Mouse (Mus musculus): ENCODE measurements around the gene Vav1. TPM values are rescaled to one million over a fixed set of nuclear protein-coding genes. Genes with fewer than 3 reads are reported as not detected.
A peak's percentile ranks its signal among the peaks of the same experiment; 100 is the strongest.

The Vav1 gene
- polyA plus RNA-seq (2012; rRNA removed), result 1.1 and 3.4 TPM in 2 replicates

GRCm38 (mm10) chr17:57278943-57279590 lies at the start of gene Vav1:
Vav1 (plus strand) TSS chr17:57279100.
- no peak within 1 kb of the TSS for H3K27ac ChIP-seq (ENCODE audit: insufficient read depth, low read depth, low read length)
- TF ChIP-seq CTCF (conservative IDR thresholded peaks at IDR 0.05; ENCODE audit: insufficient read depth, insufficient read length, low read depth, low read length) (no peak), POLR2A (IDR thresholded peaks at IDR 0.05; ENCODE audit: low read depth, low read length) (no peak)
- no peaks in the 10 kb centered on the region; the same call in 1 of the 2 replicates for H3K4me1 ChIP-seq (ENCODE audit: control insufficient read depth, insufficient read depth, low read length)
- peak within 1 kb of the TSS; percentile 22 for H3K4me3 ChIP-seq (ENCODE audit: insufficient read depth, low read depth, low read length)
- DNase-seq, result no peak
- no peaks in the 10 kb centered on the region for H3K36me3 ChIP-seq (ENCODE audit: control insufficient read depth, insufficient read depth, low read length)
- no peaks in the 10 kb centered on the region for H3K27me3 ChIP-seq (replicated peaks; ENCODE audit: control insufficient read depth, insufficient read depth, low read length)
- WGBS, result 60% methylated on average over 26 of the region's 26 CpGs

GRCm38 (mm10) chr17:57229851-57230727 lies 48.8 kb upstream of the Vav1 start:
- Histone ChIP-seq H3K4me1 (ENCODE audit: control insufficient read depth, insufficient read depth, low read length) (peaks cover 16% of the 10 kb centered on the region), H3K27ac (ENCODE audit: insufficient read depth, low read depth, low read length) (no peak overlapping the region), H3K4me3 (ENCODE audit: insufficient read depth, low read depth, low read length) (no peak overlapping the region), H3K36me3 (ENCODE audit: control insufficient read depth, insufficient read depth, low read length) (no peaks in the 10 kb centered on the region), H3K27me3 (replicated peaks; ENCODE audit: control insufficient read depth, insufficient read depth, low read length) (no peaks in the 10 kb centered on the region)
- TF ChIP-seq CTCF (conservative IDR thresholded peaks at IDR 0.05; ENCODE audit: insufficient read depth, insufficient read length, low read depth, low read length) (no peak), POLR2A (IDR thresholded peaks at IDR 0.05; ENCODE audit: low read depth, low read length) (no peak)
- DNase-seq, result peak; percentile 66
- 57% methylated on average over 15 of the region's 15 CpGs for WGBS

GRCm38 (mm10) chr17:57230728-57231125 lies 48.2 kb upstream of the Vav1 start:
- H3K36me3 ChIP-seq (ENCODE audit: control insufficient read depth, insufficient read depth, low read length), result no peaks in the 10 kb centered on the region
- H3K4me1 ChIP-seq (ENCODE audit: control insufficient read depth, insufficient read depth, low read length), result peaks cover 16% of the 10 kb centered on the region
- peak; percentile 87 for DNase-seq
- H3K27me3 ChIP-seq (replicated peaks; ENCODE audit: control insufficient read depth, insufficient read depth, low read length), result no peaks in the 10 kb centered on the region
- no peak overlapping the region for H3K27ac ChIP-seq (ENCODE audit: insufficient read depth, low read depth, low read length)
- no peak overlapping the region for H3K4me3 ChIP-seq (ENCODE audit: insufficient read depth, low read depth, low read length)
- WGBS, result 27% methylated on average over 6 of the region's 6 CpGs
- TF ChIP-seq CTCF (conservative IDR thresholded peaks at IDR 0.05; ENCODE audit: insufficient read depth, insufficient read length, low read depth, low read length) (no peak), POLR2A (IDR thresholded peaks at IDR 0.05; ENCODE audit: low read depth, low read length) (no peak)

- peak; percentile 67 for DNase-seq
- H3K4me1 ChIP-seq (ENCODE audit: control insufficient read depth, insufficient read depth, low read length), result peaks cover 16% of the 10 kb centered on the region
- H3K36me3 ChIP-seq (ENCODE audit: control insufficient read depth, insufficient read depth, low read length), result no peaks in the 10 kb centered on the region
- no peak overlapping the region for H3K4me3 ChIP-seq (ENCODE audit: insufficient read depth, low read depth, low read length)
- no peak overlapping the region for H3K27ac ChIP-seq (ENCODE audit: insufficient read depth, low read depth, low read length)
- TF ChIP-seq POLR2A (IDR thresholded peaks at IDR 0.05; ENCODE audit: low read depth, low read length) (no peak), CTCF (conservative IDR thresholded peaks at IDR 0.05; ENCODE audit: insufficient read depth, insufficient read length, low read depth, low read length) (no peak)
- H3K27me3 ChIP-seq (replicated peaks; ENCODE audit: control insufficient read depth, insufficient read depth, low read length), result no peaks in the 10 kb centered on the region
Measured at GRCm38 (mm10) chr17:57231321-57231771, 47.6 kb upstream of the Vav1 start.

- Histone ChIP-seq H3K27ac (ENCODE audit: insufficient read depth, low read depth, low read length) (no peak overlapping the region), H3K36me3 (ENCODE audit: control insufficient read depth, insufficient read depth, low read length) (no peaks in the 10 kb centered on the region), H3K4me3 (ENCODE audit: insufficient read depth, low read depth, low read length) (no peak overlapping the region), H3K27me3 (replicated peaks; ENCODE audit: control insufficient read depth, insufficient read depth, low read length) (no peaks in the 10 kb centered on the region), H3K4me1 (ENCODE audit: control insufficient read depth, insufficient read depth, low read length) (peaks cover 16% of the 10 kb centered on the region)
- TF ChIP-seq POLR2A (IDR thresholded peaks at IDR 0.05; ENCODE audit: low read depth, low read length), result no peak
- no peak for TF ChIP-seq CTCF (conservative IDR thresholded peaks at IDR 0.05; ENCODE audit: insufficient read depth, insufficient read length, low read depth, low read length)
- DNase-seq, result no peak
- WGBS, result 86% methylated on average over 1 of the region's 1 CpGs
Measured at GRCm38 (mm10) chr17:57232200-57232599, 46.7 kb upstream of the Vav1 start.

GRCm38 (mm10) chr17:57233038-57233437 lies 45.9 kb upstream of the Vav1 start:
- WGBS, result 23% methylated on average over 7 of the region's 7 CpGs
- H3K27me3 ChIP-seq (replicated peaks; ENCODE audit: control insufficient read depth, insufficient read depth, low read length), result no peaks in the 10 kb centered on the region
- DNase-seq, result peak; percentile 94
- peak overlapping the region; percentile 51 for H3K4me3 ChIP-seq (ENCODE audit: insufficient read depth, low read depth, low read length)
- peaks cover 16% of the 10 kb centered on the region for H3K4me1 ChIP-seq (ENCODE audit: control insufficient read depth, insufficient read depth, low read length)
- H3K36me3 ChIP-seq (ENCODE audit: control insufficient read depth, insufficient read depth, low read length), result no peaks in the 10 kb centered on the region
- no peak for TF ChIP-seq CTCF (conservative IDR thresholded peaks at IDR 0.05; ENCODE audit: insufficient read depth, insufficient read length, low read depth, low read length)
- TF ChIP-seq POLR2A (IDR thresholded peaks at IDR 0.05; ENCODE audit: low read depth, low read length), result peak; percentile 74
- H3K27ac ChIP-seq (ENCODE audit: insufficient read depth, low read depth, low read length), result peak overlapping the region; percentile 92
